Mouse (Mus musculus) G1E (cell line): ENCODE results near the gene Xndc1. TPM values are rescaled to one million over a fixed set of nuclear protein-coding genes. Genes with fewer than 3 reads are reported as not detected.
A peak's percentile ranks its signal among the peaks of the same experiment; 100 is the strongest.

Source experiments
- ATAC-seq: 2 replicates; pipeline ENCODE4 v1.8.0; 2016; ENCODE audit warnings: mild to moderate bottlenecking; ENCODE audit not compliant: insufficient number of reproducible peaks, poor library complexity, low FRiP score, severe bottlenecking; ENCODE audit errors: extremely low read depth
- DNase-seq: peaks from one replicate; pipeline ENCODE4 v3.0.0; 2012; ENCODE audit warnings: low spot score
- H3K27me3 ChIP-seq: 2 replicates; pipeline ENCODE4 v1.6.1; 2012; ENCODE audit warnings: mild to moderate bottlenecking, low read length, inconsistent platforms; ENCODE audit not compliant: insufficient read depth
- H3K36me3 ChIP-seq: replicated peaks from 2 replicates; pipeline ENCODE3; 2012; ENCODE audit warnings: mild to moderate bottlenecking, inconsistent platforms
- H3K4me1 ChIP-seq: 2 replicates; pipeline ENCODE4 v1.6.1; 2012; ENCODE audit warnings: low read depth, low read length, inconsistent platforms, mixed read lengths; ENCODE audit not compliant: insufficient read depth
- H3K4me3 ChIP-seq: 2 replicates; pipeline ENCODE4 v1.5.1; 2012; ENCODE audit warnings: low read depth, mild to moderate bottlenecking, inconsistent platforms, low read length, moderate library complexity, mixed read lengths
- H3K9me3 ChIP-seq: replicated peaks from 2 replicates; pipeline ENCODE4 v1.6.1; 2012; ENCODE audit warnings: inconsistent platforms
- CTCF ChIP-seq: IDR thresholded peaks from 2 replicates; pipeline ENCODE4 v1.5.1; 2012; ENCODE audit warnings: low read depth, low read length, inconsistent platforms, mixed read lengths
- GATA1 ChIP-seq: IDR thresholded peaks from 2 replicates; pipeline ENCODE4 v1.6.1; 2012; ENCODE audit warnings: borderline replicate concordance, low read length, inconsistent platforms, mixed read lengths
- GATA2 ChIP-seq: IDR thresholded peaks from 2 replicates; pipeline ENCODE4 v1.6.1; 2012; ENCODE audit warnings: low read depth, low read length, inconsistent platforms, borderline replicate concordance
- POLR2AphosphoS5 ChIP-seq: IDR thresholded peaks from 2 replicates; pipeline ENCODE4 v1.6.1; 2012; ENCODE audit warnings: low read depth, low read length, inconsistent platforms; ENCODE audit not compliant: insufficient replicate concordance
- TAL1 ChIP-seq: conservative IDR thresholded peaks from 2 replicates; pipeline ENCODE4 v1.6.1; 2012; ENCODE audit warnings: low read depth, low read length, inconsistent platforms, mixed read lengths
- polyA plus RNA-seq: library from polyadenylated mRNA; stranded (reverse); fragments of >175 nt; gene quantifications from 2 replicates; pipeline ENCODE4 v1.2.3, GENCODE M21; 2012
- total RNA-seq, 2 experiments: library from RNA; stranded (forward) in 1 of 2; stranded (reverse) in 1 of 2; fragments of 200-1000 nt in 1 of 2; fragments of >200 nt in 1 of 2; fragmentation: Nextera tagmentation in 1 of 2; gene quantifications; 2 replicates each; pipeline ENCODE4 v1.2.3; 2014 to 2017

The Xndc1 gene
- total and polyA plus RNA-seq, 3 experiments = 29.7 to 45.5 (median 39.4) TPM

- DNase-seq = no peak
- ATAC-seq = no peak
- H3K36me3 ChIP-seq = no peaks in the 10 kb centered on the region
- H3K27me3 ChIP-seq = peaks cover 78% of the 10 kb centered on the region
- no peak for TF ChIP-seq GATA1
- TF ChIP-seq GATA2 = no peak
- TF ChIP-seq POLR2AphosphoS5 = no peak
- TF ChIP-seq CTCF = no peak
- TF ChIP-seq TAL1 = no peak
- no peaks in the 10 kb centered on the region for H3K9me3 ChIP-seq
- peaks cover 13% of the 10 kb centered on the region for H3K4me1 ChIP-seq
- no peak within 1 kb of the TSS for H3K4me3 ChIP-seq
Observed at GRCm38 (mm10) chr7:102109171-102109570, 43.9 kb downstream of the Xndc1 start, which contains the start of gene Art5. TSS of gene Art5 (minus strand) at chr7:102109489.

- peaks cover 14% of the 10 kb centered on the region for H3K4me1 ChIP-seq
- no peaks in the 10 kb centered on the region for H3K9me3 ChIP-seq
- no peak for ATAC-seq
- peaks cover 75% of the 10 kb centered on the region for H3K27me3 ChIP-seq
- no peaks in the 10 kb centered on the region for H3K36me3 ChIP-seq
- no peak for DNase-seq
- no peak overlapping the region for H3K4me3 ChIP-seq
- TF ChIP-seq POLR2AphosphoS5 = no peak
- TF ChIP-seq CTCF = no peak
- no peak for TF ChIP-seq GATA2
- no peak for TF ChIP-seq TAL1
- TF ChIP-seq GATA1 = no peak
Observed at GRCm38 (mm10) chr7:102109746-102110145, 44.4 kb downstream of the Xndc1 start.

- Histone ChIP-seq H3K36me3 (peaks cover 3% of the 10 kb centered on the region), H3K4me1 (peaks cover 14% of the 10 kb centered on the region), H3K4me3 (peak overlapping the region; percentile 3; the same call in 1 of the 2 replicates), H3K27me3 (peaks cover 55% of the 10 kb centered on the region), H3K9me3 (no peaks in the 10 kb centered on the region)
- no peak for ATAC-seq
- DNase-seq = no peak
- TF ChIP-seq TAL1 (no peak), CTCF (no peak), POLR2AphosphoS5 (no peak), GATA1 (no peak), GATA2 (no peak)
Observed at GRCm38 (mm10) chr7:102113151-102113729, 47.9 kb downstream of the Xndc1 start.

GRCm38 (mm10) chr7:102116579-102117331 lies 51.4 kb downstream of the Xndc1 start, which contains the start of gene Chrna10:
TSS of gene Chrna10 (minus strand) at chr7:102116828.
- TF ChIP-seq CTCF (no peak), GATA1 (no peak), POLR2AphosphoS5 (no peak), GATA2 (no peak), TAL1 (no peak)
- peaks cover 36% of the 10 kb centered on the region for H3K36me3 ChIP-seq
- DNase-seq (no peak), ATAC-seq (no peak)
- H3K4me1 ChIP-seq = peaks cover 14% of the 10 kb centered on the region
- H3K27me3 ChIP-seq = peaks cover 25% of the 10 kb centered on the region
- no peak within 1 kb of the TSS for H3K4me3 ChIP-seq
- no peaks in the 10 kb centered on the region for H3K9me3 ChIP-seq

- Histone ChIP-seq H3K27me3 (peaks cover 19% of the 10 kb centered on the region), H3K4me1 (peaks cover 14% of the 10 kb centered on the region), H3K9me3 (no peaks in the 10 kb centered on the region), H3K36me3 (peaks cover 42% of the 10 kb centered on the region), H3K4me3 (no peak overlapping the region)
- no peak for ATAC-seq
- TF ChIP-seq POLR2AphosphoS5 (no peak), GATA2 (no peak), CTCF (no peak), TAL1 (no peak), GATA1 (no peak)
- DNase-seq = no peak
Observed at GRCm38 (mm10) chr7:102117382-102117781, 52.1 kb downstream of the Xndc1 start.

- Histone ChIP-seq H3K4me1 (no peaks in the 10 kb centered on the region; the same call in 1 of the 2 replicates), H3K36me3 (peaks cover 72% of the 10 kb centered on the region), H3K9me3 (no peaks in the 10 kb centered on the region), H3K4me3 (no peak overlapping the region), H3K27me3 (peaks cover 5% of the 10 kb centered on the region; the same call in 1 of the 2 replicates)
- DNase-seq (no peak), ATAC-seq (no peak)
- no peak for TF ChIP-seq GATA1
- TF ChIP-seq TAL1 = no peak
- no peak for TF ChIP-seq POLR2AphosphoS5
- no peak for TF ChIP-seq GATA2
- no peak for TF ChIP-seq CTCF
Observed at GRCm38 (mm10) chr7:102120326-102120725, 55.0 kb downstream of the Xndc1 start.
